Comparison of ENCODE assay signal across 8 mouse cellular contexts in genomic region chr5:108694352-108695261, GRCm38 (mm10). TPM values are rescaled to one million over a fixed set of nuclear protein-coding genes. Genes with fewer than 3 reads are reported as not detected.
DNase-seq lines count a peak whose midpoint lies in the region; ATAC-seq and TF ChIP-seq lines count a peak whose summit lies in the region.

No protein-coding gene starts in this region.

- no peak for TF ChIP-seq CTCF in gastrocnemius, adult 2 months (IDR thresholded peaks at IDR 0.05)
- TF ChIP-seq CTCF in lung, postnatal 0 days (IDR thresholded peaks at IDR 0.05): no peak

- H3K4me1 ChIP-seq in brown adipose tissue, adult 24 weeks (ENCODE audit: control insufficient read depth, insufficient read depth, insufficient read length, low read length): peaks cover 32% of the 10 kb centered on the region
- peaks cover 61% of the 10 kb centered on the region for H3K4me1 ChIP-seq in heart, embryonic 10.5 days
- no peaks in the 10 kb centered on the region; the same call in 1 of the 2 replicates for H3K4me1 ChIP-seq in lung, postnatal 0 days (ENCODE audit: insufficient read depth, low read depth, low read length)

- intact Hi-C loops in gastrocnemius, adult 2 months (cut with DNase I): loop anchor here (2.0 kb wide), 1 partner anchor 66 kb away; the partner anchor contains the start of genes Gak and Tmem175

- TF ChIP-seq EP300 in lung, postnatal 0 days (IDR thresholded peaks at IDR 0.05): no peak

- peak overlapping the region; percentile 81 for H3K27ac ChIP-seq in gastrocnemius, adult 2 months
- peak overlapping the region; percentile 86 for H3K27ac ChIP-seq in brown adipose tissue, adult 24 weeks (replicated peaks; ENCODE audit: low read depth, low read length)
- peak overlapping the region; percentile 91 for H3K27ac ChIP-seq in heart, embryonic 10.5 days
- peak overlapping the region; percentile 47; the same call in 1 of the 2 replicates for H3K27ac ChIP-seq in lung, postnatal 0 days (ENCODE audit: low read length)

- peaks cover 5% of the 10 kb centered on the region; the same call in 1 of the 2 replicates for H3K27me3 ChIP-seq in heart, embryonic 10.5 days (ENCODE audit: insufficient read depth, poor library complexity, severe bottlenecking)
- no peaks in the 10 kb centered on the region for H3K27me3 ChIP-seq in lung, postnatal 0 days (replicated peaks; ENCODE audit: insufficient read depth, low read length)

- ATAC-seq in lung, postnatal 0 days: peak; percentile 54
- no peak for ATAC-seq in activated CD4-positive, CD25-positive, alpha-beta regulatory T cell, adult 4 months

- peak overlapping the region; percentile 98 for H3K4me2 ChIP-seq in lung, postnatal 0 days (replicated peaks; ENCODE audit: low read depth, low read length)

- WGBS in heart, embryonic 10.5 days: under 1% methylated on average over 95 of the region's 99 CpGs
- under 1% methylated on average over 64 of the region's 99 CpGs for WGBS in lung, postnatal 0 days

- peak overlapping the region; percentile 91 for H3K4me3 ChIP-seq in gastrocnemius, adult 2 months
- peak overlapping the region; percentile 92 for H3K4me3 ChIP-seq in brown adipose tissue, adult 24 weeks (ENCODE audit: insufficient read depth, low read depth, low read length)
- peak overlapping the region; percentile 96 for H3K4me3 ChIP-seq in heart, embryonic 10.5 days
- peak overlapping the region; percentile 89 for H3K4me3 ChIP-seq in lung, postnatal 0 days (ENCODE audit: low read depth, low read length)

- no peaks in the 10 kb centered on the region for H3K9me3 ChIP-seq in heart, embryonic 10.5 days
- H3K9me3 ChIP-seq in lung, postnatal 0 days (ENCODE audit: low read length): no peaks in the 10 kb centered on the region

- peak overlapping the region; percentile 53 for H3K9ac ChIP-seq in lung, postnatal 0 days (replicated peaks; ENCODE audit: low read depth)

- peaks cover 7% of the 10 kb centered on the region; the same call in 1 of the 2 replicates for H3K36me3 ChIP-seq in heart, embryonic 10.5 days
- no peaks in the 10 kb centered on the region for H3K36me3 ChIP-seq in lung, postnatal 0 days (ENCODE audit: insufficient read depth, low read length)

- DNase-seq in gastrocnemius, adult 2 months: peak; percentile 61
- DNase-seq in gastrocnemius, adult 18-20 months (ENCODE audit: low spot score): no peak
- peak; percentile 86 for DNase-seq in heart, embryonic 10.5 days (ENCODE audit: low spot score)
- DNase-seq in kidney, adult 9 months: peak; percentile 72
- peak; percentile 56 for DNase-seq in lung, postnatal 0 days (ENCODE audit: low spot score)
- DNase-seq in ovary, postnatal 36 days (ENCODE audit: low spot score): peak; percentile 75

RNA-seq across cellular contexts. Expression of gene Fgfrl1, which starts 2.4 kb away (rescaled TPM):
- 10 to 100 TPM; 18.0 to 45.2 TPM for total RNA-seq in gastrocnemius, adult 2 months (2021)
- 10 to 100 TPM; 23.3 to 29.9 TPM for total RNA-seq in gastrocnemius, adult 18-20 months (2021)
- polyA plus RNA-seq in brown adipose tissue, adult 24 weeks (2012; ENCODE audit: insufficient read depth, insufficient read length, missing spikeins): 68.8 and 70.5 TPM in 2 replicates
- 29.0 and 31.3 TPM in 2 replicates for polyA plus RNA-seq in heart, embryonic 10.5 days (2016; fragmentation: Nextera tagmentation; extraction: Ambion mirVana)
- polyA plus RNA-seq in lung, postnatal 0 days (2015; fragmentation: Nextera tagmentation; extraction: Ambion mirVana): 15.8 and 17.4 TPM in 2 replicates
- polyA plus RNA-seq in activated CD4-positive, CD25-positive, alpha-beta regulatory T cell, adult 4 months (2017; shearing (Covaris generic)): not detected

RNA-seq across cellular contexts. Expression of gene Slc26a1, which starts 19.2 kb away (rescaled TPM):
- not detected for total RNA-seq in gastrocnemius, adult 2 months (2021)
- total RNA-seq in gastrocnemius, adult 18-20 months (2021): under 1 TPM in 1 of 2 experiments, not detected in 1; 0.12 TPM
- polyA plus RNA-seq in brown adipose tissue, adult 24 weeks (2012; ENCODE audit: insufficient read depth, insufficient read length, missing spikeins): not detected in 2 replicates
- polyA plus RNA-seq in heart, embryonic 10.5 days (2016; fragmentation: Nextera tagmentation; extraction: Ambion mirVana): 0.58 and 0.85 TPM in 2 replicates
- 0.10 and 0.19 TPM in 2 replicates for polyA plus RNA-seq in lung, postnatal 0 days (2015; fragmentation: Nextera tagmentation; extraction: Ambion mirVana)
- under 1 TPM in 1 of 2 experiments, not detected in 1; 0.31 TPM for polyA plus RNA-seq in activated CD4-positive, CD25-positive, alpha-beta regulatory T cell, adult 4 months (2017; shearing (Covaris generic))

RNA-seq across cellular contexts. Expression of gene Dgkq, which starts 25.1 kb away (rescaled TPM):
- 1 to 10 TPM; 3.9 to 4.6 TPM for total RNA-seq in gastrocnemius, adult 2 months (2021)
- total RNA-seq in gastrocnemius, adult 18-20 months (2021): 1 to 10 TPM; 2.4 to 3.9 TPM
- 3.4 and 3.7 TPM in 2 replicates for polyA plus RNA-seq in brown adipose tissue, adult 24 weeks (2012; ENCODE audit: insufficient read depth, insufficient read length, missing spikeins)
- polyA plus RNA-seq in heart, embryonic 10.5 days (2016; fragmentation: Nextera tagmentation; extraction: Ambion mirVana): 7.9 and 8.5 TPM in 2 replicates
- 5.9 and 6.3 TPM in 2 replicates for polyA plus RNA-seq in lung, postnatal 0 days (2015; fragmentation: Nextera tagmentation; extraction: Ambion mirVana)
- polyA plus RNA-seq in activated CD4-positive, CD25-positive, alpha-beta regulatory T cell, adult 4 months (2017; shearing (Covaris generic)): 1 to 10 TPM; 4.4 to 4.5 TPM

RNA-seq across cellular contexts. Expression of gene Idua, which starts 34.5 kb away (rescaled TPM):
- total RNA-seq in gastrocnemius, adult 2 months (2021): 10 to 100 TPM; 11.8 to 12.5 TPM
- total RNA-seq in gastrocnemius, adult 18-20 months (2021): 1 to 10 TPM; 8.2 to 10.0 TPM
- polyA plus RNA-seq in brown adipose tissue, adult 24 weeks (2012; ENCODE audit: insufficient read depth, insufficient read length, missing spikeins): 3.4 and 6.3 TPM in 2 replicates
- polyA plus RNA-seq in heart, embryonic 10.5 days (2016; fragmentation: Nextera tagmentation; extraction: Ambion mirVana): 15.1 and 16.3 TPM in 2 replicates
- polyA plus RNA-seq in lung, postnatal 0 days (2015; fragmentation: Nextera tagmentation; extraction: Ambion mirVana): 7.1 and 8.2 TPM in 2 replicates
- polyA plus RNA-seq in activated CD4-positive, CD25-positive, alpha-beta regulatory T cell, adult 4 months (2017; shearing (Covaris generic)): 1 to 10 TPM; 8.8 to 9.8 TPM

Comparison
In these comparisons a context has a peak if more than half of its experiments do, and no peak if none do; other contexts are left out.
1. RNA of gene Fgfrl1, which starts 2.4 kb away (polyA plus RNA-seq): 68.8 to 70.5 TPM in brown adipose tissue, adult 24 weeks, 29.0 to 31.3 TPM in heart, embryonic 10.5 days and 15.8 to 17.4 TPM in lung, postnatal 0 days; not detected in activated CD4-positive, CD25-positive, alpha-beta regulatory T cell, adult 4 months; every median in the first group is over 10 times any median in the second.
2. Peak in every context shown above with its lines, with median percentiles within 50 percentile points of each other: H3K27ac ChIP-seq and H3K4me3 ChIP-seq.